Mouse (Mus musculus) cerebellum, adult 2 months (tissue): ENCODE results near the gene Eya2. TPM values are rescaled to one million over a fixed set of nuclear protein-coding genes. Genes with fewer than 3 reads are reported as not detected.
"Not testable (repeated sequence)": the region's sequence is repeated elsewhere in the genome, so short reads cannot be mapped to it uniquely, and the experiment has no call there.

Experiments used
- DNase-seq, 2 experiments: peaks; one replicate each; pipeline ENCODE4 v3.0.0; 2021
- H3K27ac ChIP-seq: fragments of 200-500 bp; 2 replicates; pipeline ENCODE4 v1.5.1; 2012; ENCODE audit warnings: low read length, control low read depth, inconsistent platforms; ENCODE audit not compliant: insufficient read depth
- H3K27me3 ChIP-seq: fragments of 200-500 bp; 2 replicates; pipeline ENCODE4 v1.6.1; 2012; ENCODE audit warnings: inconsistent platforms, mild to moderate bottlenecking, low read length, moderate library complexity; ENCODE audit not compliant: control insufficient read depth, insufficient read depth
- H3K4me1 ChIP-seq: fragments of 200-500 bp; 2 replicates; pipeline ENCODE4 v1.6.1; 2011; ENCODE audit warnings: low read length; ENCODE audit not compliant: control insufficient read depth, insufficient read depth
- H3K4me3 ChIP-seq: fragments of 200-500 bp; replicated peaks from 2 replicates; pipeline ENCODE3; 2011; ENCODE audit warnings: mild to moderate bottlenecking, low read depth, low read length, control low read depth; ENCODE audit not compliant: insufficient read depth
- CTCF ChIP-seq: fragments of 200-500 bp; IDR thresholded peaks from 2 replicates; pipeline ENCODE4 v1.5.1; 2011; ENCODE audit warnings: low read depth, mild to moderate bottlenecking, control low read depth, low read length, moderate library complexity, borderline replicate concordance; ENCODE audit not compliant: insufficient read depth
- POLR2A ChIP-seq: fragments of 200-500 bp; IDR thresholded peaks from 2 replicates; pipeline ENCODE4 v1.6.1; 2011; ENCODE audit warnings: low read length, control low read depth, borderline replicate concordance; ENCODE audit not compliant: insufficient read depth
- WGBS: fragments of 180-500 bp; shearing (Covaris S2); methylation state at CpG from one replicate; pipeline ENCODE4 v1.1.7; 2018; 5-methylcytosine and 5-hydroxymethylcytosine counted together
- polyA plus RNA-seq: library from polyadenylated mRNA; depleted of rRNA; stranded (reverse); fragments of >200 nt; gene quantifications from 2 replicates; pipeline ENCODE4 v1.2.3, GENCODE M21; 2012

The Eya2 gene
- polyA plus RNA-seq, 1 experiment: 10.9 TPM

DNA sequence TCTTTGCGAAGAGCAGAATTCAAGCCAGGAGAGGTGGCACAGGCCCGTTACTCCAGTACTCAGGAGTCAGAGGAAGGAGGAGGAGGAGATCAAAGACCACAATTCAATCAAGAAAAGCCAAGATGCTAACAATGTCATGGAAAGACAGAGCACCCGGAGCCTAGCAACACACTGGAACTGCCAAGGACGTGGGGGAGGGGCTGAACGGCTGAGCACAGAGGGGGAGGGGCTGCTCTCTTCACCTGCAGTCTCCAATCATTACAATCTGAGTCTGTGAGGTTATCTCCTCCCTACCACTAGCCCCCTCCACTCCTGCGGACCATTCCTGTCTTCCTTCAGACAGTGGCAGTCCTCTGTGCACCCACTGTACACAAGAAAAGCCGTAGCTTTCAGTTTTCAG lies 196.2 kb downstream of the Eya2 start:
- H3K4me1 ChIP-seq: peaks cover 20% of the 10 kb centered on the region
- TF ChIP-seq CTCF (no peak), POLR2A (no peak)
- no peaks in the 10 kb centered on the region; the same call in 1 of the 2 replicates for H3K27me3 ChIP-seq
- no peak for DNase-seq
- no peak overlapping the region for H3K27ac ChIP-seq
- no peak overlapping the region for H3K4me3 ChIP-seq
- WGBS: 59% methylated on average over 7 of the region's 7 CpGs

DNA sequence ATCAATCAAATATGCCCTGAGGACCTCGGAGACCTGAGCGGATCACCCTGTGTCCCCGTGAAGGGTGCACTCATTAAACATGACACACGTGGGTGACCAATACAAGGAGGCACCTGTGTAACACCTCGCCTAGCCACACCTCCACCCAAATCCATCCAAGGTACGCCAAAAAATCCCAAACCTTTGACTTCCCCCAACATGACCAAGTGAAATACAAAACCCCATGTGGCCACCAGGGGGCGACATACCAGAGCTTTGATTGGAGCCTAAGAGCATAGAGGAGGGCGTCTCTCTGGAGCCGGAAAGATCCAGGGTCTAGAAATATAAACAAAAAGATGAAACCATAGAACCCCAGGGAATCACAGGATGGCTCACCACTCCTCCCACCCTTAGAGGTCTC lies 196.8 kb downstream of the Eya2 start:
- DNase-seq: peak in 1 of 2 experiments; percentile 63
- Histone ChIP-seq H3K27ac (no peak overlapping the region), H3K27me3 (no peaks in the 10 kb centered on the region; the same call in 1 of the 2 replicates), H3K4me1 (peaks cover 18% of the 10 kb centered on the region), H3K4me3 (no peak overlapping the region)
- 60% methylated on average over 9 of the region's 9 CpGs for WGBS
- TF ChIP-seq POLR2A: no peak
- peak; percentile 64; the same call in 1 of the 2 replicates for TF ChIP-seq CTCF

DNA sequence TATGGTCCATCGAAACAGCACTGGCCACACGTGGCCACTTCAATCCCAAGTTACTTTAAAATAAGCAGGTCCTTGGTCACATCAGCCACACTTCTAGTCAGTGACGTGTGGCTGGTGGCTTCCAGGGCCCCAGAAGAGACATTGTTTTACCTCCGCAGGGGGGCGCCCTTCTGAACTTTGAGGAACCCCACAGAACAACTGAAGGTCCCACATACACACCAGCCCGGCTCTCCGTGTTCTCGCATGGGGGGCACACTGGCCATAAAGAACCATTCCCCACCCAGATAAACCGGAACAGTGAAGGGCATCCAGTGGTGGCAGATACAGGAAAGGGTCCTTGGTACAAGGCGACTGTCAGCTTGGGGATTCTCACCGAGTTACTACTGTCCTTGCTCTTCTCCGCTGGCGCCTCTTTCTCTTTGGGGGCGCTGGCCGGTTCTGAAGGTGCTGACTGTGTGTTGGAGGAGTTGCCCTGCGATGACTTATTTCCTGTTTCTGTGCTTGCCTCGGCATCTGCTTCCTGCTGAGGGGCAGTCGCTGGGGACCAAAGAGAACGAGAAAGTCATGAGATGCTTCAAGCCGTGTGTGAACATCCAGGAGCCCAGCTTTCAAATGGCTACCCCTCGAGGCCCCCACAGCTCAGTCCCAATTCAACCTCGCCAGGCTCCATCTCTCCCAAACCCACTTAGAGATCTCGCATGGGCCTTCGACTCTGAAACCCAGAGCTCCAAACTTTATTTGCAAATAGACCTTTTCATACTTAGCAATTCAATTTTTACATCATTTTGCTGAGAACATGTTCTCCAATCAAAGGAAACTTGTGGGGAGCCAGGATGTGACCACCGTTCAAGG lies 197.8 kb downstream of the Eya2 start:
- 78% methylated on average over 25 of the region's 25 CpGs for WGBS
- H3K4me1 ChIP-seq: peaks cover 9% of the 10 kb centered on the region
- TF ChIP-seq CTCF (no peak), POLR2A (no peak)

DNA sequence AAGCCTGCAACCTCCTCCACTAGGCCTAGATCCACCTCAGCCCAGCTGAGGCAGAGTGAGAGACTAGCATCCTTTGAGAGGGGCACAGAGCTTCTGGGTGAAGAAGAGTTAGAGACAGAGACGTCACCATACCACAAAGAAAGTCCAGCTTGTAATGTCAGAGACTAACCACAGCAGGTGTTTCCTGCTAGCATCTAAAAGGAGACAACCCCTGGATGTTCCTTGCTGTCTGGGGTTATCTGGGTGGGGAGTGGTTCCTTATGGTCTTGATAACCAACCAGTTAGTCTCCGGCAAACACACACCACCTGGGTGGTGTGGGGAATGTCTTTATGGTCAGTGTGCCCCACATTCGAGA lies 198.4 kb downstream of the Eya2 start:
- WGBS: 88% methylated on average over 3 of the region's 3 CpGs
- no peaks in the 10 kb centered on the region; the same call in 1 of the 2 replicates for H3K27me3 ChIP-seq
- H3K4me1 ChIP-seq: peaks cover 7% of the 10 kb centered on the region
- no peak for DNase-seq
- no peak overlapping the region for H3K4me3 ChIP-seq
- H3K27ac ChIP-seq: no peak overlapping the region
- no peak for TF ChIP-seq CTCF
- no peak for TF ChIP-seq POLR2A

More for the DNA sequence above, 197.8 kb downstream of the Eya2 start:
- H3K4me3 ChIP-seq: no peak overlapping the region
- no peak for DNase-seq
- no peaks in the 10 kb centered on the region; the same call in 1 of the 2 replicates for H3K27me3 ChIP-seq
- no peak overlapping the region for H3K27ac ChIP-seq

DNA sequence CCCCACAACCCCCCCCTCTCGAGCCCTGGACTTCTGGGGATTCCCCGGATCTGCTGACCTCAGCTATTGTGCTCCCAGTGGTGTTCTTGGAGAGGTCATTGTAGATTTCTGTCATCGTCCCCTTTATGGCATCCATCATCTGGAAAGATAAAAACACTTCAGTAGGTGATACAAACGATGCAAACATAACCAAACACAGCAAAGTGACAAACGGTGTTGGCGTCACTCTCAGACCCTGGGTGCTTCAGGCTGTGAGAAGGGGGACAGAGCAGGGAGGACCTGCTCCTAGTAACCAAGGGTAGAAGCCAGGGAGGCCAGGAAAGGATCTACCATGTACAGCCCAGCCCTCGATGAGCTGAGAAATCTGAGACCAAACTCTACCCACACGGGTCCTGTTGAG lies 203.0 kb downstream of the Eya2 start:
- DNase-seq: no peak
- H3K4me3 ChIP-seq: no peak overlapping the region
- H3K4me1 ChIP-seq: no peaks in the 10 kb centered on the region
- WGBS: 67% methylated on average over 8 of the region's 8 CpGs
- H3K27me3 ChIP-seq: no peaks in the 10 kb centered on the region; the same call in 1 of the 2 replicates
- no peak for TF ChIP-seq POLR2A
- no peak for TF ChIP-seq CTCF
- no peak overlapping the region for H3K27ac ChIP-seq

DNA sequence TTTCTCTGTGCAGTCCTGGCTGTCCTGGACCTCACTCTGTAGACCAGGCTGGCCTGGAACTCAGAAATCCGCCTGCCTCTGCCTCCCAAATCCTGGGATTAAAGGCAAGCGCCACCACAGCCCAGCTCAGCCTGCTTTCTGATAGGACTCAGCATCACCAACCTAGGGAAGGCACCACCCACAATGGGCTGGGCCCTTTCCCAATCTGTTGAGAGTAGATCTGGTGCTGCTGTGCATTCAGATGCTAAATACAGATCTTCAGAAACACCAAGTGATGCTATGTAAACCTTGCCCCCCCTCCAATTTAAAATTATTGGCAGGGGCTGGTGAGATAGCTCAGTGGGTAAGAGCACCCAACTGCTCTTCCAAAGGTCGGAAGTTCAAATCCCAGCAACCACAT lies 205.3 kb downstream of the Eya2 start:
- 93% methylated on average over 3 of the region's 3 CpGs for WGBS
- not testable (repeated sequence) for DNase-seq, H3K4me3 ChIP-seq, H3K27ac ChIP-seq, H3K4me1 ChIP-seq, H3K27me3 ChIP-seq

DNA sequence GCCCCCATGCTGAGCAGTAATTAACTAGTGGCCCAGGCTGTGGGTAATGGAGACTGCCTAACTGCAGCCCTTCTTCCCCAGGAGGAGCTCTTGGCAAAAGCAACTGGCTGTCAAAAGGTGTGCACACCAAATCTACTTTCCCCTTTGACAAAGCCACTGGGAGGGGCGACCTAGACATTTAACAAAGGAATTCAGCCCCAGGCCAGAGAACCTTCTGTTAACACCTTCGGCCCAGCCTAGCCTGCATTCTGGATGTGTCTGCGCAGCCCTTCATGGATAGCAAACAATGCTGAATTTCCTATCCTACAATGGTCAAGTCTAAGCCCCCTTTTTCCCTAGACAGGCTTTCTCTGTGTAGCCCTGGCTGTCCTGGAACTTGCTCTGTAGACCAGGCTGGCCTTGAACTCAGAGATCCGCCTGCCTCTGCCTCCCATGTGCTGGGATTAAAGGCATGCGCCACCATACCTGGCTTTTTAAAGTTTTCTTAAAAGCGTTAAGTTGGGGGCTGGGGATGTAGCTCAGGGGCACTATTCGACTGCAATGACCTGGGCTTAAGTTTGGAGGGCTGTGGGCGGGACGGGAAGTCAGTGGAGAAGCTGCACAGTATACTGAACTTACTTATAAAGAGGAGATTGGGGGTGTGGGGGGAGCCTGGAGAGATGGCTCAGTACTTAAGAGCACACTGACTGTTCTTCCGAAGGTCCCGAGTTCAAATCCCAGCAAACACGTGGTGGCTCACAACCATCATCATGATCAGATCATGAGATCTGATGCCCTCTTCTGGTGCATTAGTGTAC lies 213.5 kb downstream of the Eya2 start:
- TF ChIP-seq POLR2A: no peak
- TF ChIP-seq CTCF: no peak
- DNase-seq: no peak
- Histone ChIP-seq H3K27me3 (no peaks in the 10 kb centered on the region), H3K4me3 (no peak overlapping the region), H3K27ac (no peak overlapping the region), H3K4me1 (no peaks in the 10 kb centered on the region)
- WGBS: 93% methylated on average over 12 of the region's 12 CpGs

GRCm38 (mm10) chr2:165809091-165809490 lies 214.3 kb downstream of the Eya2 start:
- DNase-seq: no peak
- Histone ChIP-seq H3K4me3 (no peak overlapping the region), H3K27me3 (no peaks in the 10 kb centered on the region), H3K4me1 (no peaks in the 10 kb centered on the region), H3K27ac (no peak overlapping the region)
- 94% methylated on average over 5 of the region's 5 CpGs for WGBS
- no peak for TF ChIP-seq CTCF
- no peak for TF ChIP-seq POLR2A
